Mouse (Mus musculus) urinary bladder, postnatal 0 days (tissue): ENCODE data around the gene BC005537. TPM values are rescaled to one million over a fixed set of nuclear protein-coding genes. Genes with fewer than 3 reads are reported as not detected.

Experiments
- polyA plus RNA-seq: library from polyadenylated mRNA; unstranded; fragments of >200 nt; fragmentation: Nextera tagmentation; extraction: Ambion mirVana; gene quantifications from 2 replicates; pipeline ENCODE4 v1.2.1, GENCODE M21; 2015

BC005537 gene
- 12.5 and 13.4 TPM in 2 replicates for polyA plus RNA-seq

GRCm38 (mm10) chr13:24801308-24801921, at the start of gene BC005537:
TSS of gene BC005537 (plus strand) at chr13:24801657.

GRCm38 (mm10) chr13:24761403-24762227, 39.8 kb upstream of the BC005537 start, which contains the start of gene Gmnn:
TSS of gene Gmnn (minus strand) at chr13:24761923.

DNA sequence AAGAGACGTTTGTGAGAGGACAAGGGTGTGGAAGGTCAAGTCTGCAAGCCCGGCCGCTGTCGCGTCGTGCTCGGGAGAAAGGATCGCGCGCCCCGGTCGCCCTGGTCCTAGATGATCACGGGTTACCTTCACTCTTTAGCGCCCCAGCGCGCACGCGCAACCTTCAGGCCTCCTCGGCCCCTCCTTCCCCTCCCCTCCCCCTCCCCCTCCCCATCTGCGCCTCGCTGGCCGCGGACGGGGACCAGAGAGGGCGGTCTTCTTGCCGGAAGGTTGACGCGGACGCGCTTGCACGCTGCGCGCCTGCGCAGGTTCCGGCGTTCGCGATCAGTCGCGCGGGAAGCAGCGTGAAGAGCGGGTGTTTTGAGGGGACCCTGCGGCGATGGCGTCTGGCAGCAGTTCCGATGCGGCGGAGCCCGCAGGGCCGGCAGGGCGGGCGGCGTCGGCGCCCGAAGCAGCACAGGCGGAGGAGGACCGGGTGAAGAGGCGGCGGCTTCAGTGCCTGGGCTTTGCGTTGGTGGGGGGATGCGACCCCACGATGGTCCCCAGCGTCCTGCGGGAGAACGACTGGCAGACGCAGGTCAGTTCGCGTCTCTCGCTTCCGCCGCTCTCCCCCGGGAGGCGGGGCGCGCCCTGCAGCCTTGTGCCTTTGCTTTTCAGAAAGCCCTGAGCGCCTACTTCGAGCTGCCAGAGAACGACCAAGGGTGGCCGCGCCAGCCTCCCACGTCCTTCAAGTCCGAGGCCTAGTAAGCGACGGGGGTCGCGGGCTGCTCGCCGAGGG, 30.1 kb downstream of the BC005537 start, which contains the start of the genes Acot13 and Tdp2:
Gene Acot13, minus strand, starts transcription at position 188 of the 778 bp plus-strand sequence.
Gene Tdp2, plus strand, starts transcription at position 327 of the 778 bp plus-strand sequence.

GRCm38 (mm10) chr13:24844983-24845955, 43.8 kb downstream of the BC005537 start, which contains the start of gene D130043K22Rik:
TSS of gene D130043K22Rik (plus strand) at chr13:24845135.

Other genes starting within 250 kb of the BC005537 start
- 1.3 and 1.6 TPM in 2 replicates for gene Ripor2, start 219.5 kb upstream of the BC005537 start, polyA plus RNA-seq
- 0.20 TPM in 1 of 2 replicates, not detected in the other for gene Armh2, start 60.4 kb upstream of the BC005537 start, polyA plus RNA-seq
- 30.7 and 43.8 TPM in 2 replicates for gene Gmnn, start 39.7 kb upstream of the BC005537 start, polyA plus RNA-seq
- gene Acot13, start 29.9 kb downstream of the BC005537 start, polyA plus RNA-seq = 62.6 and 71.7 TPM in 2 replicates
- 19.6 and 20.8 TPM in 2 replicates for gene Tdp2, start 30.0 kb downstream of the BC005537 start, polyA plus RNA-seq
- gene D130043K22Rik, start 43.5 kb downstream of the BC005537 start, polyA plus RNA-seq = 0.04 TPM in 1 of 2 replicates, not detected in the other
- gene Aldh5a1, start 136.0 kb downstream of the BC005537 start, polyA plus RNA-seq = 2.5 and 2.6 TPM in 2 replicates
- 1.5 and 1.6 TPM in 2 replicates for gene Gpld1, start 141.5 kb downstream of the BC005537 start, polyA plus RNA-seq
- gene Mrs2, start 218.7 kb downstream of the BC005537 start, polyA plus RNA-seq = 11.9 and 17.8 TPM in 2 replicates